Mouse (Mus musculus) macrophage (primary cell): Measurements from ENCODE around the gene Prps1l3. TPM values are rescaled to one million over a fixed set of nuclear protein-coding genes. Genes with fewer than 3 reads are reported as not detected.

Experiments used
- polyA plus RNA-seq: library from polyadenylated mRNA; stranded (reverse); fragments of 250-400 nt; gene quantifications from 3 replicates; pipeline ENCODE4 v1.2.4, GENCODE M21; 2018; ENCODE audit warnings: inconsistent platforms

The Prps1l3 gene
- polyA plus RNA-seq, 1 experiment from 2014 or later: 9.6 TPM

Other genes starting within 250 kb of the Prps1l3 start
- not detected in 3 replicates for gene Slc25a21, start 32.9 kb upstream of the Prps1l3 start, polyA plus RNA-seq
- 0.73 to 1.6 TPM (median 1.4 TPM) in 3 replicates for gene Mipol1, start within 50 bp of the Prps1l3 start, polyA plus RNA-seq